Mouse (Mus musculus) heart, postnatal 36 days (tissue): ENCODE data around the gene Atp13a1. TPM values are rescaled to one million over a fixed set of nuclear protein-coding genes. Genes with fewer than 3 reads are reported as not detected.

Source experiments
- DNase-seq, 2 experiments: peaks; one replicate each; pipeline ENCODE4 v3.0.0; 2021 to 2022
- intact Hi-C: fragments of 180-260 bp; cut with DNase I; formaldehyde crosslinking; loops from one replicate; pipeline ENCODE4 v1.15.1; 2025
- total RNA-seq, 2 experiments: library from RNA; stranded (reverse); gene quantifications; 2 replicates each; pipeline ENCODE4 v1.2.3; 2021

Atp13a1 gene
- 10 to 100 TPM; 14.1 to 14.4 TPM for total RNA-seq

- intact Hi-C loops: loop anchor here (1.0 kb wide), 1 partner anchor 17 kb away; the partner anchor contains the start of gene Gm20422
Observed at GRCm38 (mm10) chr8:69790773-69791367, at the start of gene Atp13a1, which contains the start of gene Zfp866. TSS of gene Atp13a1 (plus strand) at chr8:69791163. TSS of gene Zfp866 (minus strand) at chr8:69791178.

GRCm38 (mm10) chr8:69741231-69741630 is 49.7 kb upstream of the Atp13a1 start:
- intact Hi-C loops: no loop called here
- no peak for DNase-seq

More at GRCm38 (mm10) chr8:69790773-69791367, at the start of gene Atp13a1, which contains the start of gene Zfp866:
- peak; percentile 86 to 90 for DNase-seq

DNA sequence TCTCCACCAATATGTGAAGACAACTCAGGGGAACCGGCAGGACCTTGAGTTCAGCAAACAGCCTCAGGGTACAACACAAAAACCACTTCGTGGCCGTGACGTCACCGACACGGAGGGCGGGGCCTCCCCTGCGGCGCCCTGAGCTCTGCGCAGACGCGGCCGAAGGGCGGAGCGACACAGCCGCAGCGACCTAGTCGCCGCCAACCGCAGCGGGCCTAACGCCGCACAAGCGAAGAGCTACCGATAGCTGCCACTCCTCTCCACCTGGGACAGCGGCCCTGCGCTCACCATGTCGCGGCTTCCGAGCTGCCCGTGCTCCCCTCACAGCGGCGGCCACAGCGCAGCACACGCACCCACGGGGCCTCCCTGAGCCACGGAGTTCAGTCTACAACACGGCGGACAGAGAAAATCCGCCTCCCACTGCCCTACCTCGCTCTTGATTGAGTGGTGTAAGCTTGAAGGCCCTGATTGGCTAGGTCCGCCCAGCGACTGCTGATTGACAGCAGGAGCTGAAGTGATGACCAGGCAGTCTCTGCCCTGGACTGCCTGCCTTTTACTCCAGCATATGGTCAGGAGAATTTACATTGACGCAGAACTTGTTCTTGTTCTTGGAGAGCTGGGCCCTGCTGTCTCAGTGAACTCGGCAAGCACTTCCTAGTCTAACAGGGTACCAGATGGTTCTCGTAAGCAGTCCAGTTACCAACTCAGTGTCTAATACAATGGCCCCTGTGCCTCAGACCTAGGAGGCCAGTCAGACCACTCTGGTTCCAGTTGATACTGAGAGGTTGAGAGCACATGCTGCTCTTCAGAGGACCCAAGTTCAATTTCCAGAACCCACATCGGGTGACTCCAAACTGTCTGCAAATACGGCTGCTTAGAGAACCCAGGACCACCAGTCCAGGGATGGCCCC is 41.2 kb upstream of the Atp13a1 start, which contains the start of gene Zfp963:
Gene Zfp963 (minus strand): TSS at position 427 of the 911 bp plus-strand sequence.
- DNase-seq: peak; percentile 98
- intact Hi-C loops: loop anchor here (2.0 kb wide), 2 partner anchors 25 to 31 kb away; partner anchors contain the start of gene Gm20422

DNA sequence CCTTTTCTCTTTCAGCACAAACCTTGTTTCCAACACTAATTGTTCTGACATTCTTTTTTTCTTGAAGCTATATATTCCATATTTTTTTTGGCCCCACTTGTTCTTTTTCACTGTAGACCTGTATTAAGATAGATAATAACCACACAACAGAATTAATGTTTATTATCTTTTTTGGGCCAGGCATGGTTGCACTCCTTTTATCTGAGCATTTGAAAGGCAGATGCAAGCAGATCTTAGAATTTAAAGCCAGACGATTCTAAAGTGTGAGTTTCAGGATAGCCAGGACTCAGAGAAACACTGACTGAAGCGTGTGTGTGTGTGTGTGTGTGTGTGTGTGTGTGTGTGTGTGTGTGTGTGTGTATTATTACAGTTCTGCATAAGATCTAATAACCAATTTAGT is 38.5 kb upstream of the Atp13a1 start:
- DNase-seq: no peak
- intact Hi-C loops: no loop called here

DNA sequence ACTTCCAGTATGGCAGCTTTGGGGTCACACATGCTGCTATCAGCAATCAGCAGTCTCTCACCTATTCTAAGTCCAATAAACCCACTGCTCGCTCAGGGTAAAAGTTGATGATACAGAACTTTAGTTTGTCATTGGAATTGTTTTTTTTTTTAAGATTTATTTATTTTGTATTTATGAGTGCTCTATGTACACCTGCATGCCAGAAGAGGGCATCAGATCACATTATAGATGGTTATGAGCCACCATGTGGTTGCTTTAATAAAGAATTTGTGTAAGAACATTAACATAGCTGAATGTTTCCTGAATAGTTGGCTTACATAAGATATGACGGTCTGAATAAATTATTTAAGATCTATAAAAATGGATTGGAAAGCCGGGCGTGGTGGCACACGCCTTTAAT is 32.6 kb upstream of the Atp13a1 start:
- intact Hi-C loops: no loop called here
- no peak for DNase-seq

DNA sequence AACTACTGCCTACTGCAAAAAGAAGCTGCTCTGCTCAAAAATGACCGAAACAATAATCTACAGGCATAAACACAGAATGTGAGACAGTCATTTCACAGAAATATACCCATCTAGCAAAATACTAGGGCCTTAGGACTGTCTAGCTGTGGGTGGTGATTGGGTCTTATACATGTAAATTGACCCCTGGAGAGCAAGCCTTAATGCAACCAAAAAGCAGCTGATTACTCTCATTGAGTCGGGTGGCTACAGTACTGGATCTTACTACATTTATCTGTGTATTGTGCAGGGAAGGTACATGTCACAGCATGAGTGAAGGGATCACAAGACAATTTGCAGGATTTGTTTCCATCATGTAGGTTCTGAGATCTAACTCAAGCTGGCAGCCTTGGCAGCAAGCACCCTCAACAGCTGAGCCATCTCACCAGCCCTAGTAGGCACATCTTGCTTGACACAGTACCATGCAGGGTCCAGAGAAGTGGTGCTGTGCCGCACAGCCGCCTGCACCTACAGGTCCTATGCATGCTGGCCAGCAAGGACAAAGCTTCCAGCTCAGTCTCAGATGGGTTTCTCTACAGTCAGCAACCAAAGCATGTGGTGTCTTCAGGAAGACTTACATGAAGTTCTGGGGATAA is 29.0 kb upstream of the Atp13a1 start:
- intact Hi-C loops: no loop called here
- no peak for DNase-seq

GRCm38 (mm10) chr8:69771221-69771620 is 19.7 kb upstream of the Atp13a1 start:
- intact Hi-C loops: no loop called here

DNA sequence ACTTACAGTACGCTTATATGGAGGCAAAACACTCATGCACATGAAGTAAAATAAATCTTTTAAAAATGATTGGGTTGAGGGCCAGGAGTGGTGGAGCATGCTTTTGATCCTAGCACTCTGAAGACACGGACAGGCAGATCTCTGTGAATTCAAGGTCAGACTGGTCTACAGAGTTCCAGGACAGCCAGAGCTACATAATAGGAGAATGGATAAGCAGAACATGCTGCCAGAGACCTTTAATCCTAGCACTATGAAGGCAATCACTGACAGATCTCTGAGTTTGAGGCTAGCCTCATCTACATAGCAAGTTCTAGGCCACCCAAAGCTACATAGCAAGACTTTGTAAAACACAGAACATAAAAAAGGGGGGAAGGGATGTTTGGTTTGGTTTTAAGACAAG is 18.9 kb upstream of the Atp13a1 start:
- intact Hi-C loops: no loop called here
- no peak for DNase-seq

More at GRCm38 (mm10) chr8:69771221-69771620, 19.7 kb upstream of the Atp13a1 start:
- no peak for DNase-seq

- intact Hi-C loops: loop anchor here (1.0 to 2.0 kb wide), 2 partner anchors 17 to 24 kb away; partner anchors contain the start of genes Atp13a1 and Zfp866
Observed at GRCm38 (mm10) chr8:69774503-69775148, 16.3 kb upstream of the Atp13a1 start, which contains the start of gene Gm20422. TSS of gene Gm20422 (minus strand) at chr8:69774886.

GRCm38 (mm10) chr8:69775149-69775534 is 15.8 kb upstream of the Atp13a1 start:
- no peak for DNase-seq
- intact Hi-C loops: loop anchor here (2.0 kb wide), 1 partner anchor 24 kb away; no protein-coding TSS in a partner anchor

More at GRCm38 (mm10) chr8:69774503-69775148, 16.3 kb upstream of the Atp13a1 start, which contains the start of gene Gm20422:
- peak; percentile 80 to 92 for DNase-seq

GRCm38 (mm10) chr8:69777111-69777510 is 13.9 kb upstream of the Atp13a1 start:
- intact Hi-C loops: no loop called here
- no peak for DNase-seq

GRCm38 (mm10) chr8:69789105-69789504 is 1.9 kb upstream of the Atp13a1 start:
- intact Hi-C loops: no loop called here
- DNase-seq: no peak

DNA sequence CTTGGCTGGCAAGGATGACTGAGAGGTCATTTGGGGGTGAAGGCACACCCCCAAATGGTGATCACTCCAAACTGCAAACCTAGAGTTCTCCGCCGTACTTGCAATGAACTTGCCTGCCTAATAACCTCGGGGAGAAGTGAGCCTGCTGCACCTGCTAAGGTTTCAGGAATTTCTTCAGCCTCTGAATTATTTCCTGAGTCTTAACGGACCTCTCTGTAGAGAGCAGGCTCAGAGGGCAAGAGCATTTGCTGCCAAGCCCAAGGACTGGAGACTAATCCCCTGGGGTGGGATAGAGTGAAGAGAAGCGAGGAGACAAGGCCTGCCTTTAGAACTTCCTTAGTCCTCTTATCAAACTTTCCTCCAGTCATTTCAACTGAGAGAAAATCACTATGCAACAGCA is 1.2 kb upstream of the Atp13a1 start:
- intact Hi-C loops: no loop called here
- peak in 1 of 2 experiments; percentile 2 for DNase-seq

- intact Hi-C loops: no loop called here
- peak in 1 of 2 experiments; percentile 1 for DNase-seq
Observed at GRCm38 (mm10) chr8:69790364-69790763, 599 bp upstream of the Atp13a1 start.

DNA sequence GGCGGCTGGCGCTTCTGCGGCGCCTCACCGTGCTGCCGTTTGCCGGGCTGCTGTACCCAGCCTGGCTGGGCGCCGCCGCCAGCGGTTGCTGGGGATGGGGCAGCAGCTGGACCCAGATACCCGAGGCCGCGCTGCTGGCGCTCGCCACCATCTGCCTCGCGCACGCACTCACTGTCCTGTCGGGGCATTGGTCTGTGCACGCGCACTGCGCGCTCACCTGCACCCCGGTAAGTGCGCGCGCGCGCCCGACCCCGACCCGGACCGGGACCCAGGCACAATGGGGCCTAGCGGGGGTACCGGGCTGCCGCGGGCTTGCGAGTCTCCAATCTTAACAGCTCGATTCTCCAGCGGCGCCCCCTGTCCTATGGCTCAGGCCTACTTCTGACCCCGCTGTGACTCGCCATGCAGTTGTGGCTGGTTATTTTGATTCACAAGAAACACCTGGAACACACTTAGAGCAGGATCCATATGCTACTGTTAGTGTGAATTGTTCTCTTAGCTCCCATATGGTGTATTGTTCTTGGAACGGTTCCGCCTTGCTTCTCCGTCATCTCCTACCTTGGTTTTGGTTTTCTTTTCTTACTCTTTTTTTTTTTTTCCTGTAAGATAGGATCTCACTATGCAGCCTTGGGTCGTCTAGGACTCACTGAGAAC is 579 bp downstream of the Atp13a1 start:
- intact Hi-C loops: loop anchor here (1.0 kb wide), 1 partner anchor 17 kb away; the partner anchor contains the start of gene Gm20422
- DNase-seq: no peak

GRCm38 (mm10) chr8:69793666-69794065 is 2.7 kb downstream of the Atp13a1 start:
- DNase-seq: peak in 1 of 2 experiments; percentile 1
- intact Hi-C loops: no loop called here

DNA sequence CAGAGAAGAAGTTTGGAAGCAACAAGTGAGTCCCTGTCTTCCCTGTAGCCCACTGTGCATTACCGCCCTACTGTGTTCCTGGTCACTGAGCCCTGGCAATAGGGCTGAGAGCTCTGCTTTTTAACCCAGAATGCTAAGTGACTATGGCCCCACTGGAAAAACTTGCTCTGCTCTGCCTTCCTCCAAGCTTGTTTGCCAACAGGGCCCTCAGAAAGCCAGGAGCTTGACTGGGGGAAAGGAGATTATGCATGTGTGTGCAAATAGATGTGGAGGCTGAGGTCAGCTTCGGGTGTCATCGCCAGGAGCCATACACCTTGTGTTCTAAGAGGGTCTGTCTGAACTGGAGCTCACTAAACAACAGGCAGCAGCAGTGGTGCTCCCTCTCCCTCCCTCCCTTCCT is 3.1 kb downstream of the Atp13a1 start:
- DNase-seq: no peak
- intact Hi-C loops: no loop called here

GRCm38 (mm10) chr8:69794901-69795300 is 3.9 kb downstream of the Atp13a1 start:
- peak in 1 of 2 experiments; percentile 0 for DNase-seq
- intact Hi-C loops: no loop called here

GRCm38 (mm10) chr8:69796721-69797345 is 5.9 kb downstream of the Atp13a1 start:
- intact Hi-C loops: no loop called here
- peak in 1 of 2 experiments; percentile 0 for DNase-seq
